27 mouse cellular contexts compared by ENCODE assay signal in the genomic region with DNA sequence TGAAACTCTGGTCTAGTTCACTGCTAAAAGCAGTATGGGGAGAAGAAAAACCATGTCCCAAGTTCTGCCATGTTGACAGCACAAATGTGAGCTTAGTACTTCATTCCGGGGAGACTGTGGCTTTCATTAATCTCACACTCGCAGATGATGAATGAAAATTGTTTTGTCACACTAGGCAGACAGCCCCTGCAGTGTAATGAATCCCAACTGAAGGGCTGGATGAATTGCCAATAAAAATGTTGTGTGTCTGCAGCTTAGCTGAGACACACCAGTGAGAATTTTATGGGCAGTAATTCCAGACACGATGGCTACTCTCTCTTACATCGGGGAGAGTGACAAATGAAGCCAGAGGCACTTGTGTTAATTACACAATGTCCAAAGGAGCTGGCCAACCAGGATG. TPM values are rescaled to one million over a fixed set of nuclear protein-coding genes. Genes with fewer than 3 reads are reported as not detected.
A peak's percentile ranks its signal among the peaks of the same experiment; 100 is the strongest.
DNase-seq lines count a peak whose midpoint lies in the region; ATAC-seq and TF ChIP-seq lines count a peak whose summit lies in the region.
"Had no signal": no experiment of that assay in that cellular context is flagged by ENCODE, and none has a peak within 500 bp of the region (broad histone marks: within the 10 kb centered on the region; RNA-seq: fewer than 3 reads in every experiment).

No protein-coding gene starts in this region.

- no peak for DNase-seq in hindbrain, embryonic 14.5 days (ENCODE audit: low spot score)
- DNase-seq in midbrain, postnatal 0 days (ENCODE audit: low spot score), result peak; percentile 26
- no peak for DNase-seq in urinary bladder, adult 18-20 months (ENCODE audit: low spot score in 2 of 2)
- DNase-seq: adrenal gland, adult 8-10 months; adrenal gland, postnatal 14 days; adrenal gland, postnatal 36 days; B cell, adult 2 months; cerebellum, adult 11-12 months; cerebellum, adult 2 months; cerebellum, adult 9-10 months; cerebellum, postnatal 10 days; cerebellum, postnatal 25 days had no signal

- H3K36me3 ChIP-seq in hindbrain, embryonic 14.5 days (replicated peaks; ENCODE audit: control insufficient read depth, insufficient read depth), result no peaks in the 10 kb centered on the region
- H3K36me3 ChIP-seq in hindbrain, embryonic 16.5 days (ENCODE audit: control insufficient read depth, insufficient read depth, low read length), result no peaks in the 10 kb centered on the region
- no peaks in the 10 kb centered on the region for H3K36me3 ChIP-seq in midbrain, postnatal 0 days (ENCODE audit: insufficient read depth, low read length)
- no peaks in the 10 kb centered on the region for H3K36me3 ChIP-seq in midbrain, embryonic 15.5 days (replicated peaks)
- H3K36me3 ChIP-seq in neural tube, embryonic 14.5 days (ENCODE audit: control insufficient read depth, insufficient read depth, low read length), result no peaks in the 10 kb centered on the region
- H3K36me3 ChIP-seq: embryonic facial prominence, embryonic 10.5 days; embryonic facial prominence, embryonic 12.5 days; forebrain, embryonic 15.5 days; G1E had no signal

- no peak overlapping the region for H3K4me3 ChIP-seq in hindbrain, embryonic 14.5 days (replicated peaks; ENCODE audit: low read length)
- no peak overlapping the region for H3K4me3 ChIP-seq in hindbrain, embryonic 16.5 days (ENCODE audit: low read length)
- no peak overlapping the region for H3K4me3 ChIP-seq in midbrain, postnatal 0 days (ENCODE audit: low read depth, low read length)
- H3K4me3 ChIP-seq in midbrain, embryonic 15.5 days, result no peak overlapping the region
- no peak overlapping the region for H3K4me3 ChIP-seq in neural tube, embryonic 14.5 days (ENCODE audit: low read depth, low read length)
- H3K4me3 ChIP-seq: embryonic facial prominence, embryonic 10.5 days; embryonic facial prominence, embryonic 12.5 days; forebrain, embryonic 13.5 days; forebrain, embryonic 15.5 days had no signal

- 46% methylated on average over 4 of the region's 4 CpGs for WGBS in hindbrain, embryonic 14.5 days
- WGBS in hindbrain, embryonic 16.5 days, result 31% methylated on average over 4 of the region's 4 CpGs
- WGBS in midbrain, postnatal 0 days, result 47% methylated on average over 4 of the region's 4 CpGs
- 53% methylated on average over 4 of the region's 4 CpGs for WGBS in midbrain, embryonic 15.5 days
- WGBS in neural tube, embryonic 14.5 days, result 18% methylated on average over 4 of the region's 4 CpGs

- no peaks in the 10 kb centered on the region for H3K4me1 ChIP-seq in hindbrain, embryonic 14.5 days (replicated peaks; ENCODE audit: control insufficient read depth, insufficient read depth, low read length)
- no peaks in the 10 kb centered on the region for H3K4me1 ChIP-seq in hindbrain, embryonic 16.5 days (ENCODE audit: control insufficient read depth, insufficient read depth, low read depth, low read length)
- H3K4me1 ChIP-seq in midbrain, postnatal 0 days (ENCODE audit: insufficient read depth, low read length), result no peaks in the 10 kb centered on the region
- H3K4me1 ChIP-seq in midbrain, embryonic 15.5 days, result no peaks in the 10 kb centered on the region
- H3K4me1 ChIP-seq in neural tube, embryonic 14.5 days (ENCODE audit: control insufficient read depth, insufficient read depth, low read length), result no peaks in the 10 kb centered on the region
- H3K4me1 ChIP-seq: embryonic facial prominence, embryonic 10.5 days; embryonic facial prominence, embryonic 12.5 days; forebrain, embryonic 13.5 days; forebrain, embryonic 15.5 days had no signal

- ATAC-seq in hindbrain, embryonic 14.5 days (ENCODE audit: low FRiP score), result 0 out of 2 replicates have a peak, but pooled peaks have one; percentile 24
- no peak; the same call in 1 of the 2 replicates for ATAC-seq in hindbrain, embryonic 16.5 days
- no peak for ATAC-seq in midbrain, postnatal 0 days (ENCODE audit: low FRiP score)
- no peak for ATAC-seq in midbrain, embryonic 15.5 days (replicated peaks)
- ATAC-seq in neural tube, embryonic 14.5 days (ENCODE audit: low read depth), result peak; percentile 41; the same call in 1 of the 2 replicates
- ATAC-seq: activated CD4-positive, CD25-positive, alpha-beta regulatory T cell, adult 4 months; CD4-positive, CD25-positive, alpha-beta regulatory T cell, adult 4 months; forebrain, embryonic 13.5 days; forebrain, embryonic 15.5 days; Patski had no signal

- no peak overlapping the region for H3K4me2 ChIP-seq in hindbrain, embryonic 14.5 days (replicated peaks)
- H3K4me2 ChIP-seq in hindbrain, embryonic 16.5 days (ENCODE audit: low read length), result no peak overlapping the region
- no peak overlapping the region for H3K4me2 ChIP-seq in midbrain, postnatal 0 days (ENCODE audit: low read depth, low read length, poor library complexity, severe bottlenecking)
- no peak overlapping the region for H3K4me2 ChIP-seq in midbrain, embryonic 15.5 days
- no peak overlapping the region for H3K4me2 ChIP-seq in neural tube, embryonic 14.5 days (ENCODE audit: low read depth, low read length)
- H3K4me2 ChIP-seq: embryonic facial prominence, embryonic 12.5 days; forebrain, embryonic 13.5 days; forebrain, embryonic 15.5 days had no signal

- H3K27ac ChIP-seq in hindbrain, embryonic 14.5 days, result no peak overlapping the region
- H3K27ac ChIP-seq in hindbrain, embryonic 16.5 days (ENCODE audit: low read depth, low read length), result no peak overlapping the region
- H3K27ac ChIP-seq in midbrain, postnatal 0 days (ENCODE audit: low read depth, low read length), result no peak overlapping the region
- H3K27ac ChIP-seq in midbrain, embryonic 15.5 days, result no peak overlapping the region
- H3K27ac ChIP-seq in neural tube, embryonic 14.5 days (ENCODE audit: low read depth, low read length), result no peak overlapping the region
- H3K27ac ChIP-seq: embryonic facial prominence, embryonic 10.5 days; embryonic facial prominence, embryonic 12.5 days; forebrain, embryonic 13.5 days; forebrain, embryonic 15.5 days had no signal

- TF ChIP-seq CTCF in midbrain, postnatal 0 days (IDR thresholded peaks at IDR 0.05), result no peak

- H3K9ac ChIP-seq in hindbrain, embryonic 14.5 days, result no peak overlapping the region
- no peak overlapping the region for H3K9ac ChIP-seq in hindbrain, embryonic 16.5 days (ENCODE audit: low read depth, low read length)
- H3K9ac ChIP-seq in midbrain, postnatal 0 days (replicated peaks; ENCODE audit: low read length, poor library complexity, severe bottlenecking), result no peak overlapping the region
- H3K9ac ChIP-seq in midbrain, embryonic 15.5 days, result no peak overlapping the region
- H3K9ac ChIP-seq in neural tube, embryonic 14.5 days (replicated peaks; ENCODE audit: low read depth, low read length), result no peak overlapping the region
- H3K9ac ChIP-seq: embryonic facial prominence, embryonic 12.5 days; forebrain, embryonic 13.5 days; forebrain, embryonic 15.5 days had no signal

- H3K27me3 ChIP-seq in hindbrain, embryonic 14.5 days (ENCODE audit: control insufficient read depth, insufficient read depth, low read length), result no peaks in the 10 kb centered on the region
- no peaks in the 10 kb centered on the region for H3K27me3 ChIP-seq in hindbrain, embryonic 16.5 days (replicated peaks; ENCODE audit: control insufficient read depth, insufficient read depth, low read length)
- no peaks in the 10 kb centered on the region for H3K27me3 ChIP-seq in midbrain, postnatal 0 days (ENCODE audit: insufficient read depth, low read length)
- no peaks in the 10 kb centered on the region for H3K27me3 ChIP-seq in midbrain, embryonic 15.5 days (replicated peaks)
- no peaks in the 10 kb centered on the region for H3K27me3 ChIP-seq in neural tube, embryonic 14.5 days (ENCODE audit: control insufficient read depth, insufficient read depth, low read length)
- H3K27me3 ChIP-seq: CH12.LX; embryonic facial prominence, embryonic 12.5 days; forebrain, embryonic 13.5 days; forebrain, embryonic 15.5 days; Patski had no signal

- H3K9me3 ChIP-seq in hindbrain, embryonic 14.5 days (ENCODE audit: control insufficient read depth, low read length), result no peaks in the 10 kb centered on the region
- H3K9me3 ChIP-seq in hindbrain, embryonic 16.5 days (ENCODE audit: control insufficient read depth, low read length), result no peaks in the 10 kb centered on the region
- H3K9me3 ChIP-seq in midbrain, postnatal 0 days (ENCODE audit: low read length), result no peaks in the 10 kb centered on the region
- H3K9me3 ChIP-seq in midbrain, embryonic 15.5 days, result no peaks in the 10 kb centered on the region
- H3K9me3 ChIP-seq in neural tube, embryonic 14.5 days (ENCODE audit: control insufficient read depth, low read length), result no peaks in the 10 kb centered on the region
- H3K9me3 ChIP-seq: embryonic facial prominence, embryonic 10.5 days; embryonic facial prominence, embryonic 12.5 days; forebrain, embryonic 13.5 days; forebrain, embryonic 15.5 days; G1E had no signal

RNA-seq across cellular contexts. Expression of a gene that starts 37.1 kb away (rescaled TPM):
- polyA plus RNA-seq in hindbrain, embryonic 14.5 days (2014; fragmentation: Nextera tagmentation; extraction: Ambion mirVana), result 0.20 TPM in 1 of 2 replicates, not detected in the other
- polyA plus RNA-seq in hindbrain, embryonic 16.5 days (2015; fragmentation: Nextera tagmentation; extraction: Ambion mirVana), result not detected in 2 replicates
- total RNA-seq in midbrain, postnatal 0 days (2014; rRNA removed), result not detected in 2 replicates
- not detected in 2 replicates for polyA plus RNA-seq in midbrain, postnatal 0 days (2015; fragmentation: Nextera tagmentation; extraction: Ambion mirVana)
- not detected in 2 replicates for polyA plus RNA-seq in midbrain, embryonic 15.5 days (2015; fragmentation: Nextera tagmentation; extraction: Ambion mirVana)
- not detected in 2 replicates for polyA plus RNA-seq in neural tube, embryonic 14.5 days (2014; fragmentation: Nextera tagmentation; extraction: Ambion mirVana)
- total RNA-seq: adrenal gland, adult 18-20 months; adrenal gland, adult 8-10 months; adrenal gland, postnatal 14 days; adrenal gland, postnatal 36 days; CH12.LX; G1E had no signal
- polyA plus RNA-seq: CD4-positive, CD25-positive, alpha-beta regulatory T cell, adult 4 months; cerebellum, adult 2 months; cortical plate, adult 2 months; forebrain, embryonic 11.5 days; forebrain, embryonic 13.5 days; forebrain, embryonic 15.5 days; G1E; Patski had no signal

Comparison
In these comparisons a context has a peak if more than half of its experiments do, and no peak if none do; other contexts are left out.
1. ATAC-seq: peak in hindbrain, embryonic 14.5 days (single experiment) and neural tube, embryonic 14.5 days (single experiment); none in hindbrain, embryonic 16.5 days (single experiment), midbrain, postnatal 0 days (single experiment) and midbrain, embryonic 15.5 days (single experiment).